Mouse (Mus musculus) activated CD4-positive, CD25-positive, alpha-beta regulatory T cell, adult 4 months (primary cell): Measurements from ENCODE around the gene Hoxa9. TPM values are rescaled to one million over a fixed set of nuclear protein-coding genes. Genes with fewer than 3 reads are reported as not detected.

Experiments
- ATAC-seq: one replicate; pipeline ENCODE4 v1.8.0; 2017
- polyA plus RNA-seq, 2 experiments: library from polyadenylated mRNA; unstranded; fragments of 100-300 nt; shearing (Covaris generic); gene quantifications; one replicate each; pipeline ENCODE4 v1.2.1; 2017

The Hoxa9 gene
- polyA plus RNA-seq, 2 experiments from 2014 or later: 0.11 TPM; not detected in 1

DNA sequence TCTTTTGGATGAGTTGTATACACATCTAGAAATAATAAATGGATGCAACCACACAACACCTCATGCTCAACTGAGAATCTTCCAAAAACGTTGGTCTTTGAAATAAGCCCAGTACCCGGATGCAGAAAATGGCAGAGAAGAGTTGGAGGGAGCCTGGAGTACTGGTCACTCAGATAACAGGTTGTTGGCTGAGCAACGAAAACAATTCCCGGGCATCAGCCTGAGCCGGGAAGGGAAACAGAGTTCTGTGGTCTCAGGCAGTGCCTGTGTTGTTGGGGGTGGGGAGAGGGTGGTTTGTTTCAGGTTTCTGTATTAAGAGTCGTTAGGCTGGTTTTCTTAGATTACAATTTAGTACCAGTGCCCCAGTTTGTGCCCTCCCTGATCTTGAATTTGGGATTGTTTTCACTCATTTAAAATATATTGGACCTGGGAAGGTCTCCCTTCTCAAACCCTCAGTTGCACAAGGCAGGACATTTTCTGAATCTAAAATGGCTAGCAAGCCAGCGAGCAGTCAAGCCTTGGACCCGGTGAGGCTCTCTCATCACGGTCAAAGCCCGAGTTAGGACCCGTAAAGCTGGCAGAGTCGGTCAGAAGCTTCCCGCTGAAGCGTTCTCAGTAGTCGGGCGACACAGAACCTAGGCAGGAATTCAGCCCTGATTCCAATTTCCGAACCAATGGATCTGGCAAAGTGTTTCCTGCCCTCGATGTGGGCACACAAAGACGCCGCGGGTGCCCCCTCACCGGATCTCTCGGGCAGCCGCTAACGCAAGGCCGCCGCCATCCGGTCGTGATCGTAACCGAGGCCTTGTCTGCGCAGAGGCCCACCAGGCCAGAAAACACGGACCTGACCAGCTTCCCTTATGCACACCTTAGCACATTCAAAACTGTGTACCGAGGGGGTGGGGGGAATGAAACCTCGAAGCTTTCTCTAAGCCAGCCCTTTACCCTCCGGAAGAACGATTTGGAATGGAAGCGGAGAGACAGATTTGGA is 2.1 kb downstream of the Hoxa9 start:
- no peak for ATAC-seq

- ATAC-seq: no peak
Measured at GRCm38 (mm10) chr6:52227470-52228222, 3.2 kb downstream of the Hoxa9 start.

- no peak for ATAC-seq
Measured at GRCm38 (mm10) chr6:52226569-52227257, 4.2 kb downstream of the Hoxa9 start.

DNA sequence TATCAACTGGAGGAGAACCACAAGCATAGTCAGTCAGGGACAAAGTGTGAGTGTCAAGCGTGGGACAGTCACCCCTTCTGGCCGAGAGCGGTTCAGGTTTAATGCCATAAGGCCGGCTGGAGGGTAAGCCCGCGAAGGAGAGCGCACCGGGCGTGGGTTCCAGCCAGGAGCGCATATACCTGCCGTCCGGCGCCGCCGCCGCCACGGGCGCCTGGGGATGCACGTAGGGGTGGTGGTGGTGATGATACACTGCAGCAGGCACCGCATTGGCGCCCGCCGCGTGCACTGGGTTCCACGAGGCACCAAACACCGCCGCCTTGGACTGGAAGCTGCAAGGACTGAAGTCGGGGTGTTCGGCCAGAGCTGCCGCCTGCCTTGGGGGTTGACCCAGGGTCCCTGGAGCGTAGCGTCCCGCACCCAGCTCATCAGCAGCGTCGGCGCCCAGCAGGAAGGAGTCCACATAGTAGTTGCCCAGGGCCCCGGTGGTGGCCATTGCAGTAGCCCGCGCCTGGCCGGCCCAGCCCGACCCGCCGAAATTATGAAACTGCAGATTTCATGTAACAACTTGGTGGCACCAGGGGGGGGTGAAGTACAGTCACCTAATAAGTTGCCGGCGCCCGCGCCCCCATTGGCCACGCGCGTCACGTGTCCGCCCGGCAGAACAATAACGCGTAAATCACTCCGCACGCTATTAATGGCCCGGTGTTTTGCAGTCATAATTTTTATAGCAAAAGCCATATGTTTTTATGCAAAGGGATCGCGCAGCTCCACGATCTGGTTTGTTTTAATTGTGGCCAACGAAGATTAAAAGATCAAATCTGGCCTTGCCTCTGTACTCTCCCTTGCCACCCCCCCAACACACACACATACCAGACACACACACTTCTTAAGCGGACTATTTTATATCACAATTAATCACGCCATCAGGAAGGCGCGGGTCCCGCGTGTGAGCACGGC is 5.0 kb downstream of the Hoxa9 start:
- no peak for ATAC-seq

- no peak for ATAC-seq
Measured at GRCm38 (mm10) chr6:52224895-52225611, 5.8 kb downstream of the Hoxa9 start.

- no peak for ATAC-seq
Measured at GRCm38 (mm10) chr6:52223939-52224760, 6.7 kb downstream of the Hoxa9 start.

DNA sequence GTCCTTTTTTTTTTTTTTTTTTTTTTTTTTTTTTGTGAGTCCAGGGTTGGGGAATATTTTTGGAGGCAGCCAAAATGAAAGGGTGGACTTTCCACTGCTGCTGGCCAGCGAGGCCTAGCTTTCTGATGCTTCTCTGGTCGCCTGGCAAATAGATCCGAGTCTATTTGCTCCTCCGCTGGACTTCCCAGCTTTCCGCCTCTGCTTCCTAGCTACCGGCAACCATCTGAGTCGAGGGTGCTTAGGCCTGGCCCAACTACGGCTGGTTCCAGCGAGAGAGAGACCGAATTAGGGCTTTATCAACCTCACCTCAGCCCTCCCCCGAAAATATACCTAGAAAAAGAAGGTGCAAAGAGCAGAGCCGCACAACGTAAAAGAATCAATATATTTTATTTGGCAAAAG is 8.2 kb downstream of the Hoxa9 start:
- ATAC-seq: no peak

DNA sequence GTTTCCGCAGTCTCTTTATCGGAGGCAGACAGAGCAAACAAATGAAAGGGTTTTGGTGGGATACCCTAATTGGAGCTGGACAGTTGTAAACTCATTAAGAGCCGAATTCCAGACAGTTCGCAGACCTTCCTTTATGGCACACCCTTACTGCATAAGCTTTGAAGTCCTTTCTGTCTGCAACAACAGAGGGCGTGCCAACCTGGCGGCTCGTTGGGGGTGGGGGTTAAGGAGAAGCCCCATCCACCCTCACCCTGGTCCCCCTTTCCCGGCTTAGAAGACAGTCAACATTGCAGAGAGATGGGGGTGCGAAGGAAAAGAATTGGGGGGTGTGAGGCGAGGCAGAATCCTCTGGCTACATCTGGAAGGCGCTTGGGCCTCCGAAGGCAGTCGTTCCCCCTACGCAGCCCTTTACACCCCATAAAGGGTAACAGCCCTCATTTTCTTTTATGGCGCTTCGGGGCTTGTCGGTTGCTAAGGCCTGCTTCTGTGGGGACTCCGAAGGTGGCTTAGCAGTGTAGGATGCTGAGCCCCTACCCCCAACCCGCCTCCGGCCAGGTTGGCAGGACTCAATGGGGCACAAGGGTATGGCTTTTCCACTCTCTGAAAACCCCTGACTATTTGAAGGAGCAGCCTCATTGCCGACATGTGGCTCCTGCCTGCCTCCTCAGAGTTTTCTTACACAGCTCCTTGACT is 8.8 kb downstream of the Hoxa9 start:
- no peak for ATAC-seq

DNA sequence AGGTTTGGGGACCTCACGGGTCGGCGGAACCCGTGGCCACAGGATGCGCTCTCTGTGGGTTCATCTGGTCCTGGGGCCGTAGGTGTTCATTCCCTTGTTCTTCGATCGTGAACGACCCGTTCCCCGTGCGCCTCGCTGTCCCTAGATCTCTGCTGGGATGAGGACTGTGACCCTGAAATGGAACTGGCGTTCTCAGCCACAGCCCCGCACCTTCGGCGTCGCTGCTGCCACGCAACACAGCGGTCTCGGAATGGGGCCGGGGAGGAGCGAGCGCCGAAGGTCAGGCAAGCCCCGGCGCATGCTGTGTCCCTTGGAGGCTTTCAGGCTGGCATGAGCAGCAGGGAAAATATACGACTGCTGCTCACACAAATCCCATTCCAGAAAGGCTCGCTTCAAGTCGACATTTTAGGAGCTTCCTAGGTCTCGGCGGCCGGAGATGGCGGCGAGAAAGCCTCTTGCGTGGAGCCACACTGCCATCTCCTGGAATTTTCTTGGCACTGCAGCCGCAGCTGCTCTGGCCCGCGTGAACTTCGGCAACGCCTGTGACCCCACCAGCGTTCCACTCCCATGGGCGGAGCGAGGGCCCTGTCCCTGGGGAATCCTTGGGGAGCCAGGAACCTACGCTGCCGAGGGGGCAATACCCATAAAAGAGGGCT is 9.4 kb downstream of the Hoxa9 start, which contains the start of gene Hoxa7:
Gene Hoxa7 (minus strand): TSS at position 518 of the 656 bp plus-strand sequence.
- peak; percentile 72 for ATAC-seq

- ATAC-seq: no peak
Measured at GRCm38 (mm10) chr6:52220865-52221310, 10.0 kb downstream of the Hoxa9 start.

- no peak for ATAC-seq
Measured at GRCm38 (mm10) chr6:52220003-52220864, 10.7 kb downstream of the Hoxa9 start.

GRCm38 (mm10) chr6:52219234-52219942 is 11.5 kb downstream of the Hoxa9 start:
- no peak for ATAC-seq

GRCm38 (mm10) chr6:52218643-52219215 is 12.2 kb downstream of the Hoxa9 start:
- ATAC-seq: no peak

DNA sequence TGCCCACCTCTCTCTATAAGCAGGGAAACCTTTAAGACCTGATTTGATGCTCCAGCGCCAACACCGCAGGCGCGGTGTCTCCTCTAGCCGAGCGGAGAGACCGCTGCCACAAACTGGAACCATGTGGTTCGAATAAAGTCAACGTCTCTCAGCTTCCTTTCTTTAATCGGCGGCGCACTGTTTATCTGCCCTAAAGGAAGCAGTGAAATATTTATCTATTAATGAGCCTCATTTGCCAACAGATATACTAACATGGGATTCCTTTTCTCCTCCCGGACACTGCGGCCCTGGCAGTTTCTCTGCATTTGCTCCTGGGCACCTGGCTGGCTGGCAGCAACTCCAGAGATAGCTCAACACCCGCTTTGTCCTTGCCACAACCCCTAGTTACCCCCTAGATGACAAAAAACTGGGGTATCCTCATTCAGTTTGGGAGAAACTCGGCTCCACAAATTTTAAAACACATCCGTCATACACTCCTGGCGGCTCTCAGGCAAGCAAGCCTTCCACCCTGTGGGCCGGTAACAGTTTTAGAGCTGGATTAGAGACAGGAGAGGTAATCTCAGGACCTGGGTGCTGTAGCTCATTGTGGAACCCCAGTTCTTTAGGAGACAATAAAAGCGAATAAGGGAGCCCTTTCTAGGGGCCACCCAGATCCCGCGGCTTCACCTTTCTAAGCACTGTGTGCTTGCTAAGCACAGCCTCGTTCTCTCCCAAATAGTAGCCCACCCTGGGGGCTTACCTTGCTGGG is 12.8 kb downstream of the Hoxa9 start:
- no peak for ATAC-seq

DNA sequence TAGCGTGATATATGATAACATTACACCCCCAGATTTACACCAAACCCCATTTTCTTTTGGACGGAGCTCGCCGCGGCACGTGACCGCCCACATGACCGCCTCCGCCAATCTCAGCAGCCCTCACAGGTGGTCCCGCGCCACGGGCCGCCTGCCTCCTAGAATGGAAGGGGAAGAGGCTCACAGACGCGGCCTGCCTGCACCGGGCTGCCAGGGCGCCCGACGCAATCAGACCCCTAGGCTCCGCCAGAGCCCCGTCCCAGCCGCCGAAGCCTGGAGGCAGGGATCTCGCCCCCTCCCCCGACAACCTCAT is 13.5 kb downstream of the Hoxa9 start:
- ATAC-seq: peak; percentile 5
